Mouse (Mus musculus) liver, adult 2 months (tissue): ENCODE measurements at regions not wholly inside any gene's neighbourhood (a gene's known extent, or its start where the extent isn't known, plus 50 kb on each side); places are given as distances from the start of the nearest gene placed in this dataset.

Source experiments
- CTCF ChIP-seq: fragments of 200-500 bp; IDR thresholded peaks from 2 replicates; pipeline ENCODE4 v1.5.1; 2011; ENCODE audit warnings: low read depth, low read length, control low read depth
- POLR2A ChIP-seq: fragments of 200-500 bp; IDR thresholded peaks from 2 replicates; pipeline ENCODE4 v1.6.1; 2011; ENCODE audit warnings: low read length, control low read depth; ENCODE audit not compliant: insufficient read depth; ENCODE audit errors: extremely low read depth

DNA sequence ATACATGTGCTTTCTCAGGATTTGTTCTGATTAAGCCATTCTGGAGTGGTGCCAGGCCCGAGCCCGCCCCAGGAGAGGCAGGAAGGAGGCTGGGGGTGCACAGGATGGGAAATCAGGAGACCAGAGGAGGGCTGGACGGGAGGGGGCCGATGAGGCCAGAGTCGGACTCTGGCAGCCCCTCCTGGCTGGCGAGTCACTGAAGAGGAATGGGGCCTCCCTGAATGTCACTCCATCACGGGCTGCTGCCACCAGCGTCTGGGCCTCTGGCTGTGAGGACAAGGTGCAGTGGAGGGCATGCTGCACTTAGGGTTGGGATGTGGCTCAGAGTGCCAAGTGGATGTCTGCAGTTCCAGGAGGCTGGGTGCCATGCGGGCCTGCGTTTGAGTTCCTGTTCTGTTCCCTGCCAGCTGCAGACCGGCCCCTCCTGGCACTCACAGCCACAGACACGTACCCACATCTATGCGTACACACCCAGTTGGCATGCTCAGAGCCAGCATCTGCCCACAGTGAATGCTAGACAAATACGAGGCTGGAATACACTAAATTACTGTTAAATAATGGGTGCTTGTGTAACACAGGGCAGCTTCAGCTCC lies 94.9 kb upstream of the Zfp618 start:
- TF ChIP-seq CTCF (no peak), POLR2A (no peak)
